ENCODE assay signal across 8 mouse cellular contexts in genomic region chr11:88822991-88823390, GRCm38 (mm10). TPM values are rescaled to one million over a fixed set of nuclear protein-coding genes. Genes with fewer than 3 reads are reported as not detected.
DNase-seq lines count a peak whose midpoint lies in the region; ATAC-seq and TF ChIP-seq lines count a peak whose summit lies in the region.

No protein-coding gene starts in this region.

- H3K27ac ChIP-seq in limb, embryonic 12.5 days: no peak overlapping the region
- no peak overlapping the region for H3K27ac ChIP-seq in midbrain, postnatal 0 days (ENCODE audit: low read depth, low read length)

- no peaks in the 10 kb centered on the region for H3K9me3 ChIP-seq in limb, embryonic 12.5 days
- H3K9me3 ChIP-seq in midbrain, postnatal 0 days (ENCODE audit: low read length): no peaks in the 10 kb centered on the region

- H3K4me2 ChIP-seq in limb, embryonic 12.5 days: peak overlapping the region; percentile 51
- peak overlapping the region; percentile 54 for H3K4me2 ChIP-seq in midbrain, postnatal 0 days (ENCODE audit: low read depth, low read length, poor library complexity, severe bottlenecking)

- DNase-seq in CD4-positive helper T cell, adult 2 months (ENCODE audit: low read depth, low spot score): peak; percentile 47
- DNase-seq in adrenal gland, adult 2 months: peak; percentile 74
- peak; percentile 84 for DNase-seq in embryo, embryonic 9.5 days (ENCODE audit: extremely low spot score)
- DNase-seq in heart, adult 9 months (ENCODE audit: low spot score in 2 of 2): peak; percentile 61 to 71
- DNase-seq in kidney, adult 9 months: peak; percentile 87
- DNase-seq in midbrain, postnatal 0 days (ENCODE audit: low spot score): peak; percentile 94
- peak; percentile 68 for DNase-seq in testis, postnatal 10 days (ENCODE audit: low spot score)

- peak overlapping the region; percentile 23; the same call in 1 of the 2 replicates for H3K4me3 ChIP-seq in limb, embryonic 12.5 days (replicated peaks)
- peak overlapping the region; percentile 14; the same call in 1 of the 2 replicates for H3K4me3 ChIP-seq in midbrain, postnatal 0 days (ENCODE audit: low read depth, low read length)

- peak; percentile 99 for TF ChIP-seq CTCF in midbrain, postnatal 0 days (IDR thresholded peaks at IDR 0.05)

- H3K36me3 ChIP-seq in limb, embryonic 12.5 days: no peaks in the 10 kb centered on the region
- no peaks in the 10 kb centered on the region for H3K36me3 ChIP-seq in midbrain, postnatal 0 days (ENCODE audit: insufficient read depth, low read length)

- H3K27me3 ChIP-seq in limb, embryonic 12.5 days: peaks cover 36% of the 10 kb centered on the region
- H3K27me3 ChIP-seq in midbrain, postnatal 0 days (ENCODE audit: insufficient read depth, low read length): no peaks in the 10 kb centered on the region

- ATAC-seq in limb, embryonic 12.5 days (ENCODE audit: insufficient number of reproducible peaks, insufficient read depth, low FRiP score, low TSS enrichment, low read depth): no peak
- 0 out of 2 replicates have a peak, but pooled peaks have one; percentile 67 for ATAC-seq in midbrain, postnatal 0 days (ENCODE audit: low FRiP score)

- H3K9ac ChIP-seq in limb, embryonic 12.5 days (replicated peaks): no peak overlapping the region
- H3K9ac ChIP-seq in midbrain, postnatal 0 days (replicated peaks; ENCODE audit: low read length, poor library complexity, severe bottlenecking): no peak overlapping the region

- H3K4me1 ChIP-seq in limb, embryonic 12.5 days (replicated peaks): peaks cover 16% of the 10 kb centered on the region
- no peaks in the 10 kb centered on the region; the same call in 1 of the 2 replicates for H3K4me1 ChIP-seq in midbrain, postnatal 0 days (ENCODE audit: insufficient read depth, low read length)

- WGBS in limb, embryonic 12.5 days: 3% methylated on average over 7 of the region's 7 CpGs
- WGBS in midbrain, postnatal 0 days: 4% methylated on average over 7 of the region's 7 CpGs

RNA-seq across cellular contexts. Expression of gene Akap1, which starts 41.4 kb away (rescaled TPM):
- 100 to 1,000 TPM in 1 of 2 experiments, 10 to 100 TPM in 1; 95.0 to 144 TPM for total RNA-seq in adrenal gland, adult 2 months (2021)
- 54.2 and 59.5 TPM in 2 replicates for polyA plus RNA-seq in adrenal gland, adult 2 months (2012; rRNA removed)
- polyA plus RNA-seq in limb, embryonic 12.5 days (2016; fragmentation: Nextera tagmentation; extraction: Ambion mirVana): 15.3 and 16.7 TPM in 2 replicates
- 48.2 and 56.6 TPM in 2 replicates for total RNA-seq in midbrain, postnatal 0 days (2014; rRNA removed)
- 24.4 and 24.7 TPM in 2 replicates for polyA plus RNA-seq in midbrain, postnatal 0 days (2015; fragmentation: Nextera tagmentation; extraction: Ambion mirVana)
